Comparison of ENCODE assay signal across 8 mouse cellular contexts in the genomic region with DNA sequence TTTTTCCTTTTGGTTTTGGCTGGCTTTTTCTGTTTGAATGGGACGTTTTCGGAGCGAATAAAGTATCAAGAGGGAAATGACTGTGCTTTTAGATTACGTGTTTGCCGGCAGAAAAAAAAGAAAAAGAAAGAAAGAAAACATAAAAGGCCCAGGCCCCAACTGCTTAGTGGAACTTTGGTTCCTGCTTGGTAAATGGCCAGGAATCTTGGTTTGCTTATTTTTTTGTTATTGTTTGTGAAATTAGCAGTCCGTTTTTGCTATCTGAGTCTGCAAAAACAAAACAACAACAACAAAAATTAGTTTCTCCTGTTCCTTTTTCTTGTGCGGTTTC. TPM values are rescaled to one million over a fixed set of nuclear protein-coding genes. Genes with fewer than 3 reads are reported as not detected.
DNase-seq lines count a peak whose midpoint lies in the region; ATAC-seq and TF ChIP-seq lines count a peak whose summit lies in the region.

No protein-coding gene starts in this region.

- H3K9me3 ChIP-seq in heart, embryonic 12.5 days (replicated peaks) = no peaks in the 10 kb centered on the region; the same call in 1 of the 2 replicates
- H3K9me3 ChIP-seq in CH12.LX (replicated peaks; ENCODE audit: low read length) = no peaks in the 10 kb centered on the region
- H3K9me3 ChIP-seq in forebrain, embryonic 15.5 days = no peaks in the 10 kb centered on the region
- H3K9me3 ChIP-seq in liver, embryonic 16.5 days (replicated peaks; ENCODE audit: control insufficient read depth, low read length) = no peaks in the 10 kb centered on the region

- TF ChIP-seq EP300 in CH12.LX (IDR thresholded peaks at IDR 0.05; ENCODE audit: low read length) = peak; percentile 11; the same call in 1 of the 2 replicates

- H3K4me3 ChIP-seq in heart, embryonic 12.5 days = peak overlapping the region; percentile 93
- peak overlapping the region; percentile 71 to 80 (median 78) for H3K4me3 ChIP-seq in CH12.LX (replicated peaks in 1 of 3; ENCODE audit: low read depth in 2 of 3, low read length in 2 of 3, poor library complexity in 1 of 3)
- H3K4me3 ChIP-seq in forebrain, embryonic 15.5 days = peak overlapping the region; percentile 79
- peak overlapping the region; percentile 79 for H3K4me3 ChIP-seq in liver, embryonic 16.5 days (ENCODE audit: low read depth, low read length)

- no peak for ATAC-seq in heart, embryonic 12.5 days (ENCODE audit: insufficient number of reproducible peaks, low FRiP score)
- no peak for ATAC-seq in forebrain, embryonic 15.5 days (replicated peaks)
- no peak for ATAC-seq in liver, embryonic 16.5 days (ENCODE audit: low read depth)

- no peaks in the 10 kb centered on the region for H3K36me3 ChIP-seq in heart, embryonic 12.5 days
- H3K36me3 ChIP-seq in CH12.LX (replicated peaks in 1 of 2; ENCODE audit: control insufficient read depth in 1 of 2, insufficient read depth in 1 of 2, low read length in 1 of 2) = peaks cover 0 to 12% of the 10 kb centered on the region in 2 experiments
- no peaks in the 10 kb centered on the region for H3K36me3 ChIP-seq in forebrain, embryonic 15.5 days
- no peaks in the 10 kb centered on the region for H3K36me3 ChIP-seq in liver, embryonic 16.5 days (ENCODE audit: control insufficient read depth, insufficient read depth)

- TF ChIP-seq CTCF in CH12.LX (conservative IDR thresholded peaks at IDR 0.05 in 1 of 2, IDR thresholded peaks at IDR 0.05 in 1 of 2; ENCODE audit: low read depth in 2 of 2, low read length in 2 of 2) = no peak

- no peak for TF ChIP-seq POLR2A in CH12.LX (IDR thresholded peaks at IDR 0.05; ENCODE audit: low read depth, low read length)

- dilution Hi-C loops in CH12.LX (cut with MboI; ENCODE audit: extremely low pct_ligation_motif_present, extremely low pct_unique_long_range_greater_than_20kb, low sequenced_read_pairs) = no loop called here

- peaks cover 17% of the 10 kb centered on the region for H3K79me2 ChIP-seq in CH12.LX (replicated peaks; ENCODE audit: control insufficient read depth, extremely low read depth, insufficient read depth, poor library complexity, severe bottlenecking)

- H3K4me1 ChIP-seq in heart, embryonic 12.5 days (replicated peaks) = peaks cover 30% of the 10 kb centered on the region
- H3K4me1 ChIP-seq in CH12.LX (ENCODE audit: control insufficient read depth in 1 of 2, insufficient read depth in 2 of 2) = peaks cover 17 to 41% of the 10 kb centered on the region in 2 experiments
- H3K4me1 ChIP-seq in forebrain, embryonic 15.5 days = peaks cover 12% of the 10 kb centered on the region
- H3K4me1 ChIP-seq in liver, embryonic 16.5 days (ENCODE audit: control insufficient read depth, low read depth, low read length) = peaks cover 11% of the 10 kb centered on the region

- no peak for TF ChIP-seq RAD21 in CH12.LX (IDR thresholded peaks at IDR 0.05; ENCODE audit: low read depth, low read length)

- intact Hi-C loops in heart, postnatal 14 days (cut with DNase I) = loop anchor here (2.0 kb wide), 1 partner anchor 45 kb away; no protein-coding TSS in a partner anchor

- in situ Hi-C loops in CH12.LX (cut with MboI; ENCODE audit: low pct_ligation_motif_present, low pct_unique_long_range_greater_than_20kb, low sequenced_read_pairs) = no loop called here

- under 1% methylated on average over 7 of the region's 7 CpGs for WGBS in heart, embryonic 12.5 days
- under 1% methylated on average over 7 of the region's 7 CpGs for WGBS in forebrain, embryonic 15.5 days
- WGBS in liver, embryonic 16.5 days (ENCODE audit: insufficient replicate concordance) = under 1% methylated on average over 7 of the region's 7 CpGs

- DNase-seq in heart, postnatal 14 days = no peak
- DNase-seq in CH12.LX (ENCODE audit: extremely low read depth) = no peak
- no peak for DNase-seq in adrenal gland, postnatal 25 days
- DNase-seq in left cerebral cortex, adult 8-10 months (ENCODE audit: low spot score in 2 of 2) = no peak
- DNase-seq in thymus, postnatal 14 days = no peak

- peak overlapping the region; percentile 82 for H3K4me2 ChIP-seq in heart, embryonic 12.5 days
- peak overlapping the region; percentile 77 for H3K4me2 ChIP-seq in CH12.LX (ENCODE audit: insufficient read depth, low read depth, poor library complexity, severe bottlenecking)
- peak overlapping the region; percentile 67 for H3K4me2 ChIP-seq in forebrain, embryonic 15.5 days (replicated peaks)
- H3K4me2 ChIP-seq in liver, embryonic 16.5 days (ENCODE audit: low read depth, low read length) = peak overlapping the region; percentile 82

- peak overlapping the region; percentile 97 for H3K9ac ChIP-seq in heart, embryonic 12.5 days
- H3K9ac ChIP-seq in CH12.LX (ENCODE audit: insufficient read depth, low read depth) = peak overlapping the region; percentile 96
- H3K9ac ChIP-seq in forebrain, embryonic 15.5 days (replicated peaks) = peak overlapping the region; percentile 85
- peak overlapping the region; percentile 84 for H3K9ac ChIP-seq in liver, embryonic 16.5 days (ENCODE audit: low read depth, low read length)

- H3K27me3 ChIP-seq in heart, embryonic 12.5 days (replicated peaks) = no peaks in the 10 kb centered on the region
- H3K27me3 ChIP-seq in CH12.LX (replicated peaks) = no peaks in the 10 kb centered on the region
- H3K27me3 ChIP-seq in forebrain, embryonic 15.5 days = no peaks in the 10 kb centered on the region
- H3K27me3 ChIP-seq in liver, embryonic 16.5 days (ENCODE audit: control insufficient read depth, insufficient read depth, low read depth, low read length) = no peaks in the 10 kb centered on the region; the same call in 1 of the 2 replicates

- H3K27ac ChIP-seq in heart, embryonic 12.5 days (ENCODE audit: poor library complexity, severe bottlenecking) = peak overlapping the region; percentile 99
- H3K27ac ChIP-seq in CH12.LX (ENCODE audit: insufficient read depth, low read depth) = peak overlapping the region; percentile 56; the same call in 1 of the 2 replicates
- peak overlapping the region; percentile 87 for H3K27ac ChIP-seq in forebrain, embryonic 15.5 days (replicated peaks)
- H3K27ac ChIP-seq in liver, embryonic 16.5 days (ENCODE audit: low read length) = peak overlapping the region; percentile 92

TF ChIP-seq in CH12.LX, 34 proteins besides CTCF, POLR2A, EP300 and RAD21:
- TF ChIP-seq PAX5 (IDR thresholded peaks at IDR 0.05; ENCODE audit: low read length) (no peak), ZNF384 (IDR thresholded peaks at IDR 0.05; ENCODE audit: low read depth, low read length) (peak; percentile 47; the same call in 1 of the 2 replicates), SIN3A (IDR thresholded peaks at IDR 0.05; ENCODE audit: low read length) (no peak), TBP (conservative IDR thresholded peaks at IDR 0.05; ENCODE audit: low read depth, low read length) (0 out of 2 replicates have a peak, but pooled peaks have one; percentile 14), JUND (conservative IDR thresholded peaks at IDR 0.05; ENCODE audit: low read depth, low read length) (no peak; the same call in 1 of the 2 replicates), TCF12 (IDR thresholded peaks at IDR 0.05; ENCODE audit: low read depth, low read length) (no peak), E2F4 (IDR thresholded peaks at IDR 0.05; ENCODE audit: insufficient replicate concordance, low read depth, low read length) (no peak), UBTF (IDR thresholded peaks at IDR 0.05; ENCODE audit: low read depth, low read length) (no peak), ETS1 (conservative IDR thresholded peaks at IDR 0.05; ENCODE audit: low read depth, low read length) (0 out of 2 replicates have a peak, but pooled peaks have one; percentile 0), KAT2A (IDR thresholded peaks at IDR 0.05; ENCODE audit: insufficient replicate concordance, low read length) (0 out of 2 replicates have a peak, but pooled peaks have one; percentile 1), GABPA (IDR thresholded peaks at IDR 0.05; ENCODE audit: insufficient replicate concordance, low read depth, low read length) (no peak)

RNA-seq across cellular contexts. Expression of a gene that starts 0.8 kb away (rescaled TPM):
- polyA plus RNA-seq in heart, embryonic 12.5 days (2016; fragmentation: Nextera tagmentation; extraction: Ambion mirVana) = 28.9 and 29.6 TPM in 2 replicates
- 10 to 100 TPM; 31.5 to 33.3 TPM for total RNA-seq in heart, postnatal 14 days (2021)
- total RNA-seq in CH12.LX (2012; rRNA removed) = 17.1 TPM in 2 replicates
- 16.3 and 17.0 TPM in 2 replicates for total RNA-seq in CH12.LX (2014; rRNA removed)
- 26.3 and 29.7 TPM in 2 replicates for polyA plus RNA-seq in CH12.LX (2012; ENCODE audit: insufficient read length, low read depth)
- 5.9 and 6.9 TPM in 2 replicates for polyA plus RNA-seq in forebrain, embryonic 15.5 days (2015; fragmentation: Nextera tagmentation; extraction: Ambion mirVana)
- 9.9 and 10.5 TPM in 2 replicates for polyA plus RNA-seq in liver, embryonic 16.5 days (2015; fragmentation: Nextera tagmentation; extraction: Ambion mirVana)
- 48.2 and 51.3 TPM in 2 replicates for total RNA-seq in adrenal gland, postnatal 25 days (2021)
- total RNA-seq in left cerebral cortex, adult 8-10 months (2022) = 10 to 100 TPM; 14.5 to 16.2 (median 15.0) TPM
